Mouse (Mus musculus) gonadal fat pad, adult 2 months (tissue): ENCODE data around the gene Cntn1. TPM values are rescaled to one million over a fixed set of nuclear protein-coding genes. Genes with fewer than 3 reads are reported as not detected.

Experiments used
- DNase-seq: peaks from one replicate; pipeline ENCODE4 v3.0.0-alpha.2; 2012; ENCODE audit warnings: low read depth
- polyA plus RNA-seq: library from polyadenylated mRNA; depleted of rRNA; stranded (reverse); fragments of >200 nt; gene quantifications from 2 replicates; pipeline ENCODE4 v1.2.3, GENCODE M21; 2012; rRNA removed

The Cntn1 gene
- polyA plus RNA-seq: 0.55 and 0.73 TPM in 2 replicates

DNA sequence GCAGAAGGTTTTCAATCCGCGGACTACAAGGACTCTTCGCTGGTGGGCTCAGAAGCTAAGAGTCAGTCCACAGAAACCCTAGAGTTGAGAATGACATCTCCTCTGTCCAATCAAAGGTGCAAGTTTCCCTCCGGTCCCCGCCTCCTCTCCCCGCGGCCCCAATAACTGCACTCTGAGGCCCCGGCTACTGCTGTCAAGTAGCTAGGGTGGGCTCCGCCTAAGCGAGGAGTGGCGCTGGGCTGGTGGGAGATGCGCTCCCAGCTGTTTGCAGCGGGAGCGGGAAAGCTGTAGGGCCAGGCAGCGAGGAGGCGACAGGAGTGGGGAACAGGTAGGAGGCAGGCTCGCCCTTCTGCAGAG, at the start of gene Cntn1:
TSS of gene Cntn1 (plus strand) at position 170 of the 357 bp plus-strand sequence.
- no peak for DNase-seq

DNA sequence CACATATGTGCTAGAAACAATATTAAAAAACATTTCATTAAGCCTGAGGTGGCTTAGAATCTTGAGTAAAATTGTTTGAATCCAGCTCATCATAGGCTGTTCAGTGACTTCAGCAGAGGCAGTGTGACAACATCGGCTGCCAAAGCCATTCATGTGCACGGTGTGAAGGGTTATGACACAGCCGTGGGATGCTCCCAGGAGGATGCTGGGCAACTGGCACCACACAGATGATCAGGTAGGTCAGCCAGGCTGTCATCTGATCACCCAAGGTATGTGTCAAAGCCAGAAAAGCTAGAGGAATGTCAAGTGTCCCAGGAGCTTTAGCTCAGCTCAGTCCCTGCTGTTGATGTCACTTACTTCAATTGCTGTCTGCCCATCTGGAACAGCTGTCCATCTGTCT, 49.5 kb upstream of the Cntn1 start:
- DNase-seq: no peak

DNA sequence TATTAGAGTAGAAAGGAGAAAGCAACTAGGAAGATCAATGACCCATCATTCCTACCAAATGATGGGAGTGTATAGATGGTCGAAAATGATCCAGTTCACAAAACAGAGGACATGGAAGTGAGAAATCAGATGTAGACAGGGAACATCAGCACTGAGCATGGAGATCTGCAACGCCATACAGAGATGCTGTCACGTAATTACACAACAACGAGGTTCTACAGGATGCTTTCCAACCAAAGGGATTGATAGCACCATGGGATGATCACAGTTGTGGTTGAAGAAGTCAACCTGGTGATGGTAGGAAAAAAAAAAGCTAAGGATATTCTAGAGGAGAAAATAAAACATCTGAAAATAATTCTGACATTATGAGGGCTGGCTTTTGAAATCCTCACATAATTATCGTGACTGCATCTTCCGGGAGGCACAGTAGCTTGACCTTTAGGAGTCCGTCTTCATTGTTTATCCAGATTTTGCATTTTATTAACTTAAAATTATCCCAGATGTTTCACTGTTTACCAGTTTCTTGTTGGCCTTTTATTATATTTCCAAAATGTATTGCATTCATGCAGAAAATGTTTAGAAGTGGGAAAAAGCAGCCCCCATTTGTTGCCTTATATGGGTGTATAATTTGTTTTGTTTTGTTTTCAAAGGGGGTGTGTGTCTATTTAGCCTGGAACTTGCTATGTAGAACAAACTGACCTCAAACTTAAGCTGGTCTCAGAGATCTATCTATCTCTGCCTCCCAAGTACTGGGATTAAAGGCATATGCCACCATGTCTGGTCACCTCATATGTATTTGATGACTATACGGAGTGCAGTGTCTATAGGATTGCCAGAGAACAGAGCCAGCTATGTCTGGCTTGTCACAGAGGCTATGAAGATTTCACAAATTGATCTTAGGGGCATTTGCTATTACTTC, 38.5 kb upstream of the Cntn1 start:
- DNase-seq: no peak

DNA sequence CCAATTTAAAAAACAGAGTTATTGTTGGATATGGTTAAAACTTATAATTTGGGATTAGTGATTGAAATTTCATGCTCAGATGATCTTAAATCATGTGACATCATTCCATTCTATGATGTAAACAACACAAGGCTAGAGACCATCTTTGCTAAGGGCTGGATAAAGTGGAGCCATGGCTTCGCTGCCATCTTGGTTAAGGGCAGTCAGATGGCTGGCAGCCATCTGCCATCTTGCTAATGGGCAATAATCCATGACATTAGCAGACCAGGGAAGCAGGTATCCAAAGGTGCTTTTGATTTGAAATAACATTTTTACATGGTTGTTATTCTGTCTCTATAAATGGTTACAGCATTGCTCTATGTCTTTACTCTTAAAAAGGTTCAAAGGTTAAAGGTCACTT, 16.9 kb upstream of the Cntn1 start:
- DNase-seq: no peak

DNA sequence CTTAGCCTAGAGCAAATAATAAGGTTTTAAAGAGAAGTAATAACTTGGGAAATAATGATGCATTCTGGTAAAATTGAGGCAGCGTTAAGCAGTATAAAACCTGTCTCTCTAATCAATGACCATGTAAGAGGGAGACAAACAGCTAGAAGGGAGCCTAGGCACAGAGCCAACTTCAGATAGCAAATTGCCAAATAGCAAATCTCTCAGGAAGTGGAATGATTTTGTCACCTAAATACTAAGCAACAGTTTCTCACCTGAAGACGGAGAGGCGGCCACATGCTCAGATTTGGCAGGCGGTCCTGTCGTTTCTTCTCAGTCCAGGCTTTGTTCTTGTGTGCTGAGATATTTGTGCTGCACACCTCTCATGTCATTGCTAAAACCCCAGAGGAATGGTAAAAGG, 8.4 kb upstream of the Cntn1 start:
- DNase-seq: no peak

DNA sequence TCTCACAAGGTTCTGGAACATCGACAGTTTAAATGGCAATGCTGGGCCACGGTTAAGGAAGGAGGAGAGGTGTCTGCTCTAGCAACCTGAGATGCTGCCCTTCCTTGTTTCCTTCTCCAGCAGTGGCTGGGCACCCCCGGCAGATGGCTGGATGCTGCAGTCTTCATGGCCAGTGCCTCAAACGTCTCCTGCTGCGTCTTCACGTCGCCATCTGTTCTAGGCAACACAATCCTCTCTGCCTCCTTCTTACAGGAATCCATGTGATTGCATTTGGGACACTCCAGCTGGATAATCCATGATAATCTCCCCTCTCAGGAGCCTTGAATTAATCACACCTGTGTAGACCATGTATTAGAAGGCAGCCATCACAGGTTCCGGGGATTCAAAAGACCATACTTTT, 4.9 kb upstream of the Cntn1 start:
- no peak for DNase-seq

DNA sequence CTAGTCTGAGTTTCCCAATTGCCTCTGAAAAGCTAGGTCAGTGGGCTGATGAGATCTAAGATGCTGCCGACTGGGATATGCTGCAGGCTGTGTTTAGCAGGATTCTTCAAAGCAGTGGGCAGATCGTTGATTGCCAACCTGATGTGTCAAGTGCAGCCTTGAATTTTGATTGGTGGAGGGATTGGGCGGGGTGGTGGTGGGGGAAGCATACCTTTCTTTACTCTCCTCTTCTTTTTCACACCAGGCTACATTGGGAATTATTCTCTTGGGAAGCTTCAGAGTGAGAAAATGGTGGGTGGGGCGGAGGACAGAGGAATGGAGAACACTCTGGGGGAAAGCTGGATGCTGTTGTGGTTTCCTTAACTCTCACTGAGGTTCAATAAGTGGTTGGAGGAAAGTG, 2.9 kb upstream of the Cntn1 start:
- DNase-seq: no peak

DNA sequence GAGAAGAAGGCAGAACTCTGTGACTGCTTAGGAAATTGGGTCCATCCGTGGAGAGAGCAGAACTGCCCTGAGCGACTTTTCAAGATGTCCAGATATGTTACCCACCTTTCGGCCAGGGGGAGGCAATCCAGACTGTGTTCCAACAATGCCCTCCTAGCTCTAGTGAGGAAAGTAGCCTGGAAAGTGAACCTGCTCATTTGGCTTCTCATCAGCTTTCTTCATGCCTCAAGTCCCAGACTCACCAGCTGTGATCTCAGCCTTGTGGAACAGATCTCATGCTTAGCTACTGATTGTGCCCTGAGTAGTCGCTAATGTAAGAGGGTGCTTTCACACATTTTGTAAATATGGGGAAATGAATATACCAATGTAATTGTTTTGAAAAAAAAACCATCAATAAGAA, 2.4 kb upstream of the Cntn1 start:
- no peak for DNase-seq

DNA sequence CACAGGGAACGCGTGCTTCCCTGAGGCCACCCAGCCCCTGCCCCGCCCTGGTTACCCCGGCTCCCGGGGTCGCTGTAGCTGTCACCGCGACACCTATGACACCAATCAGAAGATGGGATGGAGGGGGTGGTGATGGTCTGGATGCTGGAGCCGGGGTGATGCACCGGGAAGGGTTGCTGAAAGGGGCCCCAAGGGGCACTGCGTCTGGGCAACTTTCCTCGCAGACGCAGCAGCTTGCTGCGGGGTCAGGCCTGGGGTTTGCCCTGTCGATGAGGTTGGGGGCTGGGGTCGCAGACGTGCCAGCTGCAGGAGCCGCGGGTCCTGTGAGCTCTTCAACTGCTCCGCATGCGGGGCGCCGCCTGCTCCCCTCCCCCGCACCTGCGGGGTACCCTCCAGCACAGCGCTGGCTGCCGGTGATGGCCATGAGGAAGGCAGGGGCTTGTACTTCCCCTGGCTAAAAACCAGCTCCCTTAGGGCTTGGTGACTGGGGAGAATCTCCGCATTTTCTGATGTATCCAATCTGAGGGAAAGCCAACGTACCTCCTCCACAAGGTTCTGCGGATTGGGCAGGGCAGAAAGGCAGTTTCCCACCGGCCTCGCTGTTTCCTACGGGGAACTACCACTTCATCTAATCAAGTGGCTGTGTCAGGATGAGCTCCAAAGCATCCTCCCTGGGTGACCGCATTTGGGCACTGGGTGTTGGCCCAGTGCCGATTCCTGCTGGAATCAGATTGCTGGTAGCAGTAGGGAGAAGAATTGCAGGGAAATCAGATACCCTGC, 578 bp downstream of the Cntn1 start:
- DNase-seq: no peak

DNA sequence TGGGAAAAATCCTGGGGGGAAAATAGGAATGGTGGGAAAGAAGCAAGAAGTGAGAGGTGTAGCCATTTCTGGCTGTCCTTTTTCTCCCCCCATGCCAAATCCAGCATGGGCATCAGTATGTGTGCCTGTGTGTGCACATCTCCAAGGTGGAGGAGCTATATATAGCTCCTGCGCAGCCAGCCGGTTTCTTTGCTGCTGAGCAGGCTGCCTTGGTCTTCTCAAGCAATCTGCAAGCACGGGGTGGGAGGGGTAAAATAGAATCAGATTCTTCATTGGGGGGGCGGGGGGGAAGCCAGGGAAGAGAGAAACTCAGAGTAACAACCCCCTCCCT, 1.1 kb downstream of the Cntn1 start:
- DNase-seq: no peak

DNA sequence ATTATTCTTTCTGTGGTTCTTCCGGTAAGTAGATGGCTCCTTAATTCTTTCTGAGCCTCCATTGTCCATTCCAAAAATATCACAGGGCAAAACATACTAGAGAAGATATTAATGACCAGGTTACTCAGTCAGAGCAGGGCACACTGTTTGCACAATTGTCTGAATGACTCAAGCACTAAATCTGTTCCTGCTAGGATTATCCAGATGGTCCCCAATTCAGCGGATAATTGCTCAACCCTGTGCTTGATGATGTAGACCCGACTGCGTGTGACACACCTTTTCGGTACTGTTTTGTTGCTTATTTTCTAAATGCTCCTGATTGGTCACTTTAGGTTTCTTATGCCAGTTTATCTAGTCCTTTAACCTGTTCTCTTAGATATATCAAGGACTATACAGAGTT, 6.6 kb downstream of the Cntn1 start:
- DNase-seq: no peak

DNA sequence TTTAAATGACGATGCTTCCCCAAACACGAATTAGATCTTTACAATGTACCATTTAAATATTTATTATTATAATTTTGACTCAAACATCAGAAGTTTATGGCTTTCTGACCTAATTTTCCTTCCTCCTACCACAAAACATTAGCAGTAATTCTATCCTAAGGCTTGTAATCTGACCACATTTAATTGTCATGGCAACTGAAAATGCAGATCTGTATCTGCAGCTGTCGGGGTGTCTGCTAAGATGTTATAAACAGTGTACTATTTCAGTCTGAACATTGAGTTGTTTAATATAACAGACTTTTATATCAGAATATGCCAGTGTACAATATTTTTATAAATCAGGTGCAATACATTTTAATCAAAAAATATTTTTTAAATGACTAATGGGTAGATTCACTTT, 10.0 kb downstream of the Cntn1 start:
- no peak for DNase-seq

DNA sequence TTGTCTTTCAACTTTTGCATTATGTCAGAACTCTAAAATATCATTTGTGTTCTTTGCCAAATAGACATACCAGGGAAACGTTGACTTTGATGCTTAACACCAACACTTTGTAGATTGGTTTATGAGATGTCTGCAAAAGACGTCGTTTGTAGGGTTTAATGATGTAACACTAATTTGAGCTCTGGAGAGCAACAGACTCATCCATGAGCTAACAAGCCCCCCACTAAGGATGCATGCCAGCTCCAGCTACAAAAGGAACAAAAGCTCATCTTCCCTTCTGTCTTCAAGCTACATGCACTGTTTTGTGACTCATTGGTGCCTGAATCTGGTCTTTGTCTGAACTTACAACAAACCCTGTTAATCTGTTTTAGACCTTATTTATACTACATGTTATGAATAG, 28.5 kb downstream of the Cntn1 start:
- no peak for DNase-seq

DNA sequence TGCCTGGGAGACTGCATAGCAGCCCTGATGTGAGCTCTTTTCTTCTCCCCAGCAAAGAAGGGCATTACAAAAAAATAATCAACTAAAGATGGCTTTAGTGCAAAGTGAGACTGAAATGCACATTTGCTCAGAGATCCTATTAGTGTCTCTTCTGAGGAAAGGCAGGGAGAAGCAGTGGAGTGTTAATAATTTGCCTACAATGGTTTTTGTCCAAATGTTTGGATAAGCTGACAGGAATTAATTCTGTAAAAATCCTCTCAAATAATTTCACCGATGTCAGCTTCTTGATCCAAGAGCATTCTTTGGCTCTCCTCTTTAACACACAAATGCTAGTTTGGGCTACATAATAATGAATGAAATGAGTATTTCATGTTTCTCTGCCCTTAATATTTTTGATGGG, 34.9 kb downstream of the Cntn1 start:
- DNase-seq: no peak

DNA sequence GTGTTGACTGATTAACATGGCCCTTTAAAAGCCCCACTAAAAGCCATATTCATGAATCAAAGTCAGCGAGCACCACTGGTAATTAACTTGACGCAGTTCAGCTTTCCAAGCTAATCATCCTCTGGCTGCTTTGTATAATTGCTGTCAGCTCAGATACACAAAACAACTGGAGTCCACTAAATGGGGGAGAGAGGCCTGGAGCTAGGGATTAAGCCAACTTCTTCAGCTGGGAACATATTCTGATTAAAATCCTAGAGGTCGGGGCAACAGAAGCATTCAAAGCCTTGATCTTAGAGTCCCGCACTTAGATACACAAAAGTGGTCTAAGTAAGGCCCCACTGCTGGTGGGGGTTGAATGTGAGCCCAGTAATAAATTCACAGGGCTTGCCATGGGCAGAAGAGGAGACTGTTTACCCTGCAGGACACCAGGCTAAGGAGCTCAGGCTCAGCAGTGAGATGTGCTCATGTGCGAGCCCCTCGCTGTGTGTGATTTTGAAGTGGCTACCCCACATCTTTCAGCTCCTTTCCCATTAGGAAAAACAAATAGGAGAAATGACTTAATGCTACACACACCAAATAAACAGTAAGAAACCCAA, 36.8 kb downstream of the Cntn1 start:
- no peak for DNase-seq

DNA sequence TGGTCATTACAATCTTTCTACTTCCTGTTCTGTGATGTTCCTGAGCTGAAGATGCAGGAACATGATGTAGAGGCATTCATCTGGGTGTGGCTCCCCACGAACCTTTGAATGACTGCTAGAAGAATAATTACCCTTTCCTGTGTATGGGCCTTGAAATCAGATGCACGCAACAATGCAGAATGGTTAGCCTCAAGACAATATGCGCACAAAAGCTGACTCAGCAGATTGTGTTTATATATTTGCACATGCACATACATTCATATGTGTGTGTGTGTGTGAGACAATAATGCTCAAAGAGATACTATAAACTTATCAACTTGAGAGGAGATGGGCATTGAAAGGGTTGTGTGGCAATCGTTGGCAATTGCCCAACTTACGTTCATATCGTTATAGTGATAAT, 39.8 kb downstream of the Cntn1 start:
- no peak for DNase-seq

DNA sequence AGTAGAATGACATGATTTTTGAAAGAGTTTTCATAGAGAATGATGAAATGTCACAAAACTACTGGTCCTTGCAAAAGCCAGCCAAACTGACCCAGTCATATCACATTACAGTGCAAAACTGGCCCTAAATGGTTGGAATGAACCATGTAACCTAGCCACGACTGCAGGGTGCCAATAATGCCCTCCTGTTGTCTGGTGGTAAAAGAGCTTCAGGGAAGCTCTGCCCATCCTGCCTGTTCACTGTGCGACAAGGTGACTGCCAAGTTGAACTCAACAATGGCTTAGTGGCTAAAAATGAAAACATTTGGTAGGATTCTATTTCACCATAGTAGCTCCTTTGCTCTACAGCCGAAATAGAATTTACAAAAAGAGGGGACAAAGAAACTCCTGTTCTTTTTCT, 41.1 kb downstream of the Cntn1 start:
- no peak for DNase-seq

DNA sequence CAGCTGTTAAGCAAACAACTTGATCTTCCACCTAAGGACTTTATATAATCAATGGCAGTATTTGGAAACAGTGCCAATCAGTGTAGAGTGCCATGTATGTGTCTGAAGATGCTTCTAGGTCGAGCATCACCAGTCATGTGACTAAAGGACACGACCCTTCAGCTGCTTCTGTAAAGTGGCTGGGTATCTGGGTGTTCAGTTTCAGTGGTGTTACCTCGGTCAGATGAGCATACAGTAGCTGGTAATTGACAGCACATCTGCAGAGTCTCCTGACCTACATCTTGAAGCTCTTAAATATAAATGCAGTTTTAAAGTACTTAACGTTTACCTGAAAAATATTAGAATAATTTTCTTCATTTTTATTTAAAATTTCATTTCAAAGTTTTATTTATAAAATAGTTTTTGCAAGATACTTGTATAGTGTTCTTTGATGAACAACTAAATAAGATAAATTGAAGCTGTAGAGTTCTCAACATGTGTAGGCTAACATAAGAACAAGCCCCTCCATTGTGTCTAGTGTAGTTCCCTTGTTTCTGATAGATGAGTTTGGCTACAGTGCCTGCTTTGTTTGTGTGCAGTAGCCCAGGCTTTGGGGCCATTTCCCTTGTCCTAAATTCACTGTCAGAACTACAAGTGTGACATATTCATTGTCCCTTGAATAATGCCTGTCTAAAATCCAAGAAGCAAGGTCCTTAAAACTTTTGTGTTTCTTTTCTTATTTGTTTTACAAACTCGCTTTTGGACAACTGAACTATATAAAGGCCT, 48.6 kb downstream of the Cntn1 start:
- DNase-seq: no peak

DNA sequence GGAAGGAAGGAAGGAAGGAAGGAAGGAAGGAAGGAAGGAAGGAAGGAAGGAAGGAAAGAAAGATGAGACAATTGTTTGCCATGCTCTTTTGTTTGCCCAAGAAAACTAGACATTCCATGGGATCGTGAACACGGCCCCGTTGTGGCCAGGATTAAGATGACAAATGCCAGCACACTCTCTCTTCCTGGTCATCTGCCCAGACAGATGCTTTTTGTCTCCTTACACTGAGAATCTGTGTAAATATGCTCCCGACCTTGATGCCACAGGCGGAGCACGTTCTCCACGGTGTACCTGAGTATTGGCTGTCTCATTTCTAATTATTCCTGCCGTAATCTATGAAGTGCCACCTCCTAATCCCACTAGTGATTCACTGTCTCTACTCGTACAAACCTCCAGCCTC, 51.0 kb downstream of the Cntn1 start:
- no peak for DNase-seq

DNA sequence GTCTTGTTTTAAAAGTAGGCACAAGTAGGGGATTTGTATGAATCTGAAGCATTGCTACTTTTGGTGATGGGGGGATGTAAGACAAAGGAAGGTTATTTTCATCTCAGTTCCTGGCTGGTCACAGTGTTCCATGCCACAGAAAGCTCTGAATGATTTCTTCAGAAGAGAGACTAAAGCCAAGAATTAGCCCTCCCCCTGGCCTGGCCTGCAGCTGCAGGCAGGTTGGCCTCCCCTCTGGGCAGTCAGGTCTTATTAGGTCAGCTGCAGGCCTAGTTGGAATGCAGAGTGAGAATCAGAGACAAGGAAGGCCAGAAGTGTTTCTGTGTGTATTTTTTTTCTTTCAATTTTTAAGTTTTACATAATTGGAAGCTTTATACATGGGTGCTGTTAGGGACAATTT, 61.5 kb downstream of the Cntn1 start:
- no peak for DNase-seq

DNA sequence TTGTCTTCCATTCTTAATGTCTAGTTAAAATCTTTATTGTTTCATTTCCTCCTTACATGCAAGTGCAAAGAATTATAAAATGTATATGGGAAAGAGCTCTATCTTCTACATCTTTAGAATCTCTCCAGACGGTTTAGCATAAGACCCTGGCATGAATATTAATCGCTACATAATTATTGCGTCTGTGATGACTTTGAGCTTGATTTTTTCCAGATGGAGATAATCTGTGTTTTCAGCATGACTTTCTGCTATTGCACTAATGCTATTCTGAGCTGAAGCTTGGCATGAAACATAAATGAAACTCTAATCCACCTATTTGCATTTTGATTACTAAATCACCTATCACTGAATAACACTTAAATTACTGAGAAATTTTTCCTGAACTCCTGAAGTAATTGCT, 82.0 kb downstream of the Cntn1 start:
- no peak for DNase-seq

DNA sequence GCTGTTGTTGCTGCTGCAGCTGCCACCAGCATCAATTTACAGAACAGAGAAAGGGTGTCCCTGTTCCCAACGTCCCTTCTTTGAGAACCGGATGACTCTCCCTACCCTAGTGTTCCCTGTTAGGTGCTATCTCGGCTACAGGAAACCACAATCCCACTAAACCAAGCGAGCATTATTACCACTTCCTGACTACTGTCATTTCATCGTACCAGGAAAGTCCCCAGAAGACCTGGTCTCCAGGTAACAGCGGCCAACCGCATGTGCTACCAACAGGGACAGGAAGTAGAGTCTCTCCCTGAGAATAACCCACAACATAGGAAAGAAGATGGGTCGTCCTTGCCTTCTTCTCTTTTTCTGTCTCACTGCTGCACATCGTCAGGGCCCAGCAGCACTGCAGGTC, 83.3 kb downstream of the Cntn1 start:
- DNase-seq: no peak
